Mouse (Mus musculus) kidney, adult 18-20 months (tissue): ENCODE measurements around the gene Ap3d1.

Experiments used
- DNase-seq: peaks from one replicate; pipeline ENCODE4 v3.0.0; 2021

Ap3d1 gene

GRCm38 (mm10) chr10:80702536-80703390 is 39.3 kb downstream of the Ap3d1 start:
- DNase-seq: peak; percentile 97

- DNase-seq: peak; percentile 99
Observed at GRCm38 (mm10) chr10:80701721-80702535, 40.1 kb downstream of the Ap3d1 start, which contains the start of the genes Mob3a and Izumo4. Gene Mob3a, minus strand, starts transcription at chr10:80701977. Gene Izumo4, plus strand, starts transcription at chr10:80702184.

GRCm38 (mm10) chr10:80700732-80701131 is 41.3 kb downstream of the Ap3d1 start:
- DNase-seq: no peak

GRCm38 (mm10) chr10:80700038-80700504 is 42.0 kb downstream of the Ap3d1 start:
- DNase-seq: no peak

GRCm38 (mm10) chr10:80698605-80699004 is 43.5 kb downstream of the Ap3d1 start:
- DNase-seq: no peak

- no peak for DNase-seq
Observed at GRCm38 (mm10) chr10:80697812-80698211, 44.3 kb downstream of the Ap3d1 start.

- DNase-seq: no peak
Observed at GRCm38 (mm10) chr10:80697393-80697787, 44.7 kb downstream of the Ap3d1 start.

GRCm38 (mm10) chr10:80696502-80697392 is 45.3 kb downstream of the Ap3d1 start:
- no peak for DNase-seq

GRCm38 (mm10) chr10:80695801-80696501 is 46.1 kb downstream of the Ap3d1 start:
- DNase-seq: no peak

GRCm38 (mm10) chr10:80695186-80695585 is 46.9 kb downstream of the Ap3d1 start:
- no peak for DNase-seq

- DNase-seq: no peak
Observed at GRCm38 (mm10) chr10:80694159-80694938, 47.7 kb downstream of the Ap3d1 start.

- peak; percentile 50 for DNase-seq
Observed at GRCm38 (mm10) chr10:80693401-80694045, 48.5 kb downstream of the Ap3d1 start.

- DNase-seq: no peak
Observed at GRCm38 (mm10) chr10:80692249-80693165, 49.6 kb downstream of the Ap3d1 start.

GRCm38 (mm10) chr10:80687850-80688249 is 54.2 kb downstream of the Ap3d1 start:
- peak; percentile 84 for DNase-seq

- no peak for DNase-seq
Observed at GRCm38 (mm10) chr10:80686617-80687016, 55.4 kb downstream of the Ap3d1 start.

- DNase-seq: no peak
Observed at GRCm38 (mm10) chr10:80684984-80685383, 57.1 kb downstream of the Ap3d1 start.

- peak; percentile 83 for DNase-seq
Observed at GRCm38 (mm10) chr10:80684214-80684613, 57.9 kb downstream of the Ap3d1 start.

- DNase-seq: no peak
Observed at GRCm38 (mm10) chr10:80683647-80684046, 58.4 kb downstream of the Ap3d1 start.

- DNase-seq: no peak
Observed at GRCm38 (mm10) chr10:80682003-80682402, 60.1 kb downstream of the Ap3d1 start.
